Mouse (Mus musculus): ENCODE measurements at regions not wholly inside any gene's neighbourhood (a gene's known extent, or its start where the extent isn't known, plus 50 kb on each side); places are given as distances from the start of the nearest gene placed in this dataset.
"Not testable (repeated sequence)": the region's sequence is repeated elsewhere in the genome, so short reads cannot be mapped to it uniquely, and the experiment has no call there.

- no peak for DNase-seq (ENCODE audit: low read depth, low spot score)
Measured at GRCm38 (mm10) chr3:6886200-6887052, 266.2 kb upstream of the 1700008P02Rik start.

- DNase-seq (ENCODE audit: low read depth, low spot score): no peak
Measured at GRCm38 (mm10) chr3:6883401-6883800, 263.2 kb upstream of the 1700008P02Rik start.

GRCm38 (mm10) chr3:6876265-6876664, 256.0 kb upstream of the 1700008P02Rik start:
- no peak for DNase-seq (ENCODE audit: low read depth, low spot score)

GRCm38 (mm10) chr3:6872170-6872569, 251.9 kb upstream of the 1700008P02Rik start:
- DNase-seq (ENCODE audit: low read depth, low spot score): no peak

- DNase-seq (ENCODE audit: low read depth, low spot score): no peak
Measured at GRCm38 (mm10) chr3:6871752-6872151, 251.5 kb upstream of the 1700008P02Rik start.

- DNase-seq (ENCODE audit: low read depth, low spot score): no peak
Measured at GRCm38 (mm10) chr3:6866148-6866483, 245.9 kb upstream of the 1700008P02Rik start.

- DNase-seq (ENCODE audit: low read depth, low spot score): no peak
Measured at GRCm38 (mm10) chr3:6865462-6866147, 245.4 kb upstream of the 1700008P02Rik start.

GRCm38 (mm10) chr3:6859866-6860180, 239.6 kb upstream of the 1700008P02Rik start:
- no peak for DNase-seq (ENCODE audit: low read depth, low spot score)

- no peak for DNase-seq (ENCODE audit: low read depth, low spot score)
Measured at GRCm38 (mm10) chr3:6858982-6859865, 239.0 kb upstream of the 1700008P02Rik start.

GRCm38 (mm10) chr3:6819332-6819731, 199.1 kb upstream of the 1700008P02Rik start:
- DNase-seq (ENCODE audit: low read depth, low spot score): no peak

GRCm38 (mm10) chr3:6812346-6812745, 192.1 kb upstream of the 1700008P02Rik start:
- DNase-seq (ENCODE audit: low read depth, low spot score): no peak

GRCm38 (mm10) chr3:6809381-6809950, 189.2 kb upstream of the 1700008P02Rik start:
- DNase-seq (ENCODE audit: low read depth, low spot score): no peak

- DNase-seq (ENCODE audit: low read depth, low spot score): not testable (repeated sequence)
Measured at GRCm38 (mm10) chr3:6800092-6800716, 180.0 kb upstream of the 1700008P02Rik start.

GRCm38 (mm10) chr3:6768506-6768905, 148.3 kb upstream of the 1700008P02Rik start:
- DNase-seq (ENCODE audit: low read depth, low spot score): no peak

- DNase-seq (ENCODE audit: low read depth, low spot score): not testable (repeated sequence)
Measured at GRCm38 (mm10) chr3:6768085-6768484, 147.8 kb upstream of the 1700008P02Rik start.

- no peak for DNase-seq (ENCODE audit: low read depth, low spot score)
Measured at GRCm38 (mm10) chr3:6759172-6759571, 138.9 kb upstream of the 1700008P02Rik start.

- no peak for DNase-seq (ENCODE audit: low read depth, low spot score)
Measured at GRCm38 (mm10) chr3:6757562-6757961, 137.3 kb upstream of the 1700008P02Rik start.

- DNase-seq (ENCODE audit: low read depth, low spot score): not testable (repeated sequence)
Measured at GRCm38 (mm10) chr3:6750746-6751145, 130.5 kb upstream of the 1700008P02Rik start.

GRCm38 (mm10) chr3:6731372-6732297, 111.4 kb upstream of the 1700008P02Rik start:
- DNase-seq (ENCODE audit: low read depth, low spot score): no peak

GRCm38 (mm10) chr3:6730066-6730465, 109.8 kb upstream of the 1700008P02Rik start:
- no peak for DNase-seq (ENCODE audit: low read depth, low spot score)
